Mouse (Mus musculus) small intestine, adult 2 months (tissue): ENCODE data around the gene Gaa.

Experiments used
- CTCF ChIP-seq: fragments of 200-500 bp; IDR thresholded peaks from 2 replicates; pipeline ENCODE4 v1.5.1; 2012; ENCODE audit warnings: low read depth, mild to moderate bottlenecking, control low read depth, inconsistent platforms, low read length, moderate library complexity, mixed read lengths; ENCODE audit not compliant: insufficient replicate concordance, insufficient read length; ENCODE audit errors: extremely low read depth
- POLR2A ChIP-seq: fragments of 200-500 bp; IDR thresholded peaks from 2 replicates; pipeline ENCODE4 v1.6.1; 2012; ENCODE audit warnings: low read depth, mild to moderate bottlenecking, control low read depth, inconsistent platforms, low read length, moderate library complexity

GRCm38 (mm10) chr11:119330592-119330991 lies 62.9 kb downstream of the Gaa start:
- TF ChIP-seq POLR2A (no peak), CTCF (no peak)
